Mouse (Mus musculus): Measurements from ENCODE around the gene Plppr2.

DNA sequence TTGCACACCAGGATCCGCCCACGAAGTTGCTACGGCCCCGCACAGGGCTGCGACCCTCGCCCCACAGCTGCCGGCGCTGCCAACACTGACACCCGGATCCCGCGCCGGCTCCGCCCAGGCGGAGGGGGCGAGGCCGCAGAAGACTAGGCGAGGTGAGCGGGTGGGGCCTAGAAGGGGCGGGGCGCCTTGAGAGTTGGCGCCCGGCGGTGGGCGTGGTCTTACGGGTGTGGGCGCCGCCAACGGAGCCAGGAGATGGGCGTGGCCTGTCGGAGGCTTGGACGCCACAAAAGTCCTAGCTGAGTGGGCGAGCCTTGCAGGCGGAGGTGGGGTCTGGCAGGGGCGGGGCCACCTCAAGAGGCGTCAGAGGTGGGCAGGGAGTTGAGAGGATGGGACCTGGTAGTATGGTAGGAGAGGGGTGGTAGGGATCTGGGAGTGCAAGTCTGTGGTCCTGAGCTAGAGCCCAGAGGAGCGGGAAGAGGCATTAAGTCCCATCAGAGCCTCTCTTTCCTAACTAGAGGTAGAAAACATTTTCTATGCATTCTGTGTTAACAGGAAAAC lies 18.7 kb upstream of the Plppr2 start, which contains the start of gene Rab3d:
- TF ChIP-seq CTCF (IDR thresholded peaks at IDR 0.05) (no peak), POLR2A (IDR thresholded peaks at IDR 0.05; ENCODE audit: insufficient read depth, low read depth, low read length) (peak; percentile 48; the same call in 1 of the 2 replicates), EP300 (IDR thresholded peaks at IDR 0.05; ENCODE audit: insufficient read depth, low read depth, low read length) (no peak)
